Mouse (Mus musculus): ENCODE measurements around the gene Ivns1abp.
A peak's percentile ranks its signal among the peaks of the same experiment; 100 is the strongest.

The Ivns1abp gene

DNA sequence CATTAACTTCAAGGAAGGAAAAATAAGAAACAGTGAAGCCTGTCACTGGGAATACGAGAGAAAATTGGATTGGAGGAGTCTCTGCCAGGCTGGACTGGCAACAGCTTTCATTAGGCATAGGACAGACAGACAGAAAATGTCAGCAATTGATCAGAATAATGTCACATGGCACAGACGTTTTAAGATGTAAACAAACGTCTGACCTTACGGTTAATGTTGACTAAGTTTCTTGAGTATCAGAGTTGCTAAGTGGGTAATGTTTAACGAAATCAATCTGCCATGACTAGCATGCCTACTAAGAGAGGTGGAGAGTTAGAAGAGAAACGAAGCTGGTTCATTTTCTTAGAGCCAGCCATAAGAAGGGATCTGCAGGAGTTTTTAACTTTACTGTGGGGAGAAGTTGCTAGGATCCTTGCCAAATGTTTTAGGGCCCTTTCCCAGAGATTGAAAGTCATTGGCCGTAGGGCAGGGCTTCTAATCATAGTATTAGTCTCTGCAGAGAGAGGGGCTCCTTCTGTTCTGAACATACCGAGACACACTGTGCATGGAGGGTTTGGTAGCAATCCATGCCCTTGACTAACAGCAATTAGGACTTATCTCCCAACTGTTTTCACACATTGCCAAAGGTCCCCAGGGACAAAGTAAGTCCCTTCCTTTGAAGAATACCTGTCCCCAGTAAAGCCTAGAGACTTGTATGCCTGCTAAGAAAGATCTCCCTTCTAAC is 2.8 kb upstream of the Ivns1abp start:
- no peak for DNase-seq (ENCODE audit: low spot score in 2 of 2)

- DNase-seq (ENCODE audit: low spot score in 2 of 2) = no peak
These were observed 2.0 kb upstream of the Ivns1abp start for GRCm38 (mm10) chr1:151342311-151342710.

DNA sequence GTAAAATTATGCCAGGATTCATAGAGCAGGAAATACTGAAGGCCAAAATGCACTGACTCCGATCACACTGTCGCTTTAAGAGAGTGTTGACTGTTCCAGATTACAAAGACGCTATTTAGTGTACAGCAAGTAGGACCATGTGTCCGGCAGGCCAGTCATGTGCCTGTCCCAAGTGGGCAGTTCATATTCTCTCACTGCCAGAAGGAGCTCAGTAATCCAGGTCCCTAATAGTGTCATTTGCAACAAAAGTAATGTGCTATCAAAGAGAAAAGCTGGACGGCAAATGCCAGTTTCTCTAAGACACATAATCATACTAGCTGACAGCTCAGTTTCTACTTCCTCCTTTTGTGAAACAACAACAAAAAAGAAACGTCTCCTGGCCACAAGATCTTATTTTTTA is 1.3 kb upstream of the Ivns1abp start:
- DNase-seq (ENCODE audit: low spot score in 2 of 2) = peak in 1 of 2 experiments; percentile 22

DNA sequence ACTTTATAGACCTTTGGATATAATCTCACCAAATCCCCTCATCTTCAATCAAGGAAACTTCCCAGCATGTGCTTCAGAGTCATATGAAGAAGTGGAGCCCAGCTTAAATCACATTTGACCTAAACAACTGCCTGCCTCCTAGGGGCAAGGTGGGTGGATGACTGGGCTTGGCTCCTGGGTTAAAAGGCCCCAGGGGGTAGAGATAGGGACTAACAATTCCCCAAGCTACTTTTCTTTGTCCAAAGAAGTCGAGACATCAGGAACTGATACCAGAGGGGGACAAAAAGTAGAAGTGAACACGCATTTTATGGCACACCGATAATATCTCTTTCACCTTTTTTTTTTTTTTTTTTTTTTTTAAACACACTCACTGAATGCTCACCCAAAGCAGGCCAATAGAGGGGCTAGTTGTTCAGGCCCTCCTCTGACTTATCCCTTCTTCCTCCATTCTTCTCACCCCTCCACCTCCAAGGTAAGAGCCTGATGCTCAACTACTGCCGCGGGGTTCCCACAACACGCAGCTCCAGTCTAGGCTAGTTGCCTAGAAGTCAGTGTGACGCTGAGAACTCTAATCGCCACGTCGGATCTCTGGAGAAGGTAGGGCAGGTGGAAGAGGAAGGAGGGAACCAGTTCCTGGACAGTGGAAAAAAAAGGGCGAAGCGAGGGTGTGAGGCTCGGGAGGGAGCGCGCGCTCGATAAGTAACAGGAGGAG is 550 bp upstream of the Ivns1abp start:
- DNase-seq (ENCODE audit: low spot score in 2 of 2) = peak; percentile 27 to 51

DNA sequence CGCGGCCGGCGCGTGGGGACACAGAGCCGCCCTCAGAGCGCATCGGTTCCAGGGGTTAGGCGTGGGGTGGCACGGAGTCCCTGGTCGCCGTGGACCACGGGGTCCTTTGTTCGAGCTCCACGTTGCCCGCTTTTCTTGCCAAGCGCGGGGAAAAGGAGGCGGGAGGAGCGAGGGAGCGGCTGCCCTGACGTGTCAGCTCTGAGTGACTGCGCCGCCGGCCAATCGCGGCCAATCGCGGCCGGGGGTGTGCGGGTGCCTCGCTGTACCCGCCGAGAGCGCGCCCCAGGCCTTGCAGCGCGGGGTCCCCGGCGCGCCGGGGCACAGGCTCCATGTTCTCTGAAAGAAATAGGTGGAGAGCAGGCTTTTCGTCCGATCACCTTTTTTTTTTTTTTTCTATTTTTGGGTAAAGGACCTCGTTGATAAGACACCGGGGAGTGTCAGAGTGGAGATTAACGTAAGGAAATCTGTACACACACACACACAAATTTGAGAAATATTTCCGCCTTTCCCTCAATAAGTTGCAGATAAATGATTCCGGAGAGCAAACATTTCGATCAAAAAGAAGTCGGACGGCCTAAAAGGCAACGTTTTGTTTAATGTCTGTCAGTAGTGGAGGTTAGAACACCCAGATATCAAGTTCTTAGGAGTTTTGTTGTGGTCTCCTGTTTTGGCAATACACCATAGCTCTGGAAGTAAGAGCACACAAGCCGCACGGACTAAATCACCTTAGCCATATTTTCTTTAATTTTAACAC is 1.0 kb downstream of the Ivns1abp start:
- DNase-seq (ENCODE audit: low spot score in 2 of 2) = peak; percentile 94 to 95

- DNase-seq (ENCODE audit: low spot score in 2 of 2) = no peak
These were observed 1.6 kb downstream of the Ivns1abp start for GRCm38 (mm10) chr1:151345863-151346195.

DNA sequence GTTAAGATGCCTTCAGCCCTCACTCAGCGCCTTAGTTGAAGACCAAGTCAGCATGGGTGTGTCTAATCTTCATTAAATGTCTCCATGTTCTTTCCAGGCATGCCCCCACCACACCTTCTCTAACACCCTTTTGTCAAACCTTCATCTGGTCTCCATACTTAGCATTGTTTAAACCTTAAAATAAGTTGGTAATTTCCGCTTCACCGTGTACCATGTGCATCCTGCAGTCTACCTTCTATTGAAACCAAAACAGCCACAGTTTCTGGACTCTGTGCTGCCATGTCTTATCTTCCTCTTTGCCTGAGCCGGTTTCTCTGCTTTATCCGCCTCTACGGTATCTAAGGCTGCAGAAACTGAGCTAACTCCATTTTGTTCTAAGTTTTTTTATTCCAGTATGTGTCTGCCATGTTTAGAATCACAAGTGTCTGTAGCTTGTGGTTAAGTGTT is 2.4 kb downstream of the Ivns1abp start:
- peak; percentile 20 to 26 for DNase-seq (ENCODE audit: low spot score in 2 of 2)

DNA sequence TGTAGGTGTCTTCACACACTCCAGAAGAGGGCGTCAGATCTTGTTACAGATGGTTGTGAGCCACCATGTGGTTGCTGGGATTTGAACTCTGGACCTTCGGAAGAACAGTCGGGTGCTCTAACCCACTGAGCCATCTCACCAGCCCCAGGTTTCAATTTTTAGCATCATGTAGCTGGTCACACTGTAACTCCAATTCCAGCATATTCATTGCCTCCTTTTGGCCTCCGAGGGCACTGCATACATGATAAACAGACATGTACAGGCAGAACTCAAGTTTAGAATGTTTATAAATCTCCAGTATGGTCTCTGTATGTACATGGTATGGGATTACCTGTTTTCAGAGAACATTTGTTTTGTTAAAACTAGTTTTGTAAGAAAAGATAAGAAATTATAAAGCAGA is 4.0 kb downstream of the Ivns1abp start:
- peak in 1 of 2 experiments; percentile 33 for DNase-seq (ENCODE audit: low spot score in 2 of 2)

- peak in 1 of 2 experiments; percentile 64 for DNase-seq (ENCODE audit: low spot score in 2 of 2)
These were observed 8.6 kb downstream of the Ivns1abp start for GRCm38 (mm10) chr1:151352911-151353310.

- DNase-seq (ENCODE audit: low spot score in 2 of 2) = no peak
These were observed 11.7 kb downstream of the Ivns1abp start for GRCm38 (mm10) chr1:151355994-151356393.

GRCm38 (mm10) chr1:151359374-151359773 is 15.1 kb downstream of the Ivns1abp start:
- no peak for DNase-seq (ENCODE audit: low spot score in 2 of 2)

GRCm38 (mm10) chr1:151366944-151367605 is 22.8 kb downstream of the Ivns1abp start:
- DNase-seq (ENCODE audit: low spot score in 2 of 2) = no peak

GRCm38 (mm10) chr1:151367721-151368324 is 23.5 kb downstream of the Ivns1abp start:
- no peak for DNase-seq (ENCODE audit: low spot score in 2 of 2)

GRCm38 (mm10) chr1:151368444-151368843 is 24.2 kb downstream of the Ivns1abp start:
- no peak for DNase-seq (ENCODE audit: low spot score in 2 of 2)

DNA sequence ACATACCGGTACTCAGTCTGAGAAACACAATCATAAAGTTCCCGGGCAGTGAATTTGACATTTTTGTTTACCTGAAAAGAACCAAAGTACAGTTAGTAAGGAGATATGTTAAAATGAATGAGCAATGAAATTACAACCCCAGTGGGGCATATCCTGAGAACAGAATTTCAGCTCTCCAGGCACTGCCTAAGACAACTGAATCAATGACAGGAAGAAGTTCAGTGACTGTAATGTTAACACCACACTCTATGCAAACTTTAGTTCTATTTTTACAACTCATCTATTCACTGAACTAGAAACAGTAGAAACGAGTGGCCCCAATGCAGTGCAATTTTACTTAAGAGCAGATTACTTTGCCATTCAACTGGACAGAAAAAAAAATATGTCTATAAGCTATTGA is 26.3 kb downstream of the Ivns1abp start:
- DNase-seq (ENCODE audit: low spot score in 2 of 2) = no peak

DNA sequence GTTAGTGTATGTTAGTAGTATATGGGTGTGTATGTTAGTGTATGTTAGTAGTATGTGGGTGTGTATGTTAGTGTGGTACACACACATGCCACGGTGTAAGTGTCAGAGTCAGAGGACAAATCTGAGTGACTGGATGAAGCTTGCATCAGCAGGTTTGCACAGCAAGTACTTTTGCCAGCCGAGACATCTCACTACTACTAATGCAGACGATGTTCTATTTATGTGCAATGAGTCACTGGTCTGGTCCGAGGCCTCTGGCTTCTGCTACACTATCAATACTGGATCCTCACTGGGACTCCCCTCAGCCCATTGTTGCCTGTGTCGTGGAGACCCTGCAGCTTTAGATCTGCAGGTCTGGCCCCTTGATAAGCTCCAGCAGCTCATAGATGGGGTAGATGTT is 27.3 kb downstream of the Ivns1abp start:
- no peak for DNase-seq (ENCODE audit: low spot score in 2 of 2)

DNA sequence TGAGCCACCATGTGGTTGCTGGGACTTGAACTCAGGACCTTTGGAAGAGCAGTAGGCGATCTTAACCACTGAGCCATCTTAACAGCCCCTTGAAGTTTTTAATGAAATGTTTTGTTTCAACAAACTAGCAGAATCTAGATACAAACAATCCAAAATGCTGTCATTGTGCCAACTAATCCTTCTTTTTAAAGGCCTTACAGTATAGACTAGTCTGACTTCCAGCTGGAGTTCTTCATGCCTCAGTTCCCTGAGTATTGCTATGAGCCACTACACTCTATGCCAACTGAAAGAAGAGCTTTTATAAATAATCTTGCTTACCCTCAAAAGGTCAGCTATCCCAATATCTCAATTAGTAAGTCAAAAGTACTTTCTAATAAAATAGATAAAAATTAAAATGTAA is 28.5 kb downstream of the Ivns1abp start:
- no peak for DNase-seq (ENCODE audit: low spot score in 2 of 2)

- DNase-seq (ENCODE audit: low spot score in 2 of 2) = no peak
These were observed 33.1 kb downstream of the Ivns1abp start for GRCm38 (mm10) chr1:151377353-151377752.

- DNase-seq (ENCODE audit: low spot score in 2 of 2) = peak in 1 of 2 experiments; percentile 41
These were observed 45.8 kb downstream of the Ivns1abp start for GRCm38 (mm10) chr1:151390029-151390428.

DNA sequence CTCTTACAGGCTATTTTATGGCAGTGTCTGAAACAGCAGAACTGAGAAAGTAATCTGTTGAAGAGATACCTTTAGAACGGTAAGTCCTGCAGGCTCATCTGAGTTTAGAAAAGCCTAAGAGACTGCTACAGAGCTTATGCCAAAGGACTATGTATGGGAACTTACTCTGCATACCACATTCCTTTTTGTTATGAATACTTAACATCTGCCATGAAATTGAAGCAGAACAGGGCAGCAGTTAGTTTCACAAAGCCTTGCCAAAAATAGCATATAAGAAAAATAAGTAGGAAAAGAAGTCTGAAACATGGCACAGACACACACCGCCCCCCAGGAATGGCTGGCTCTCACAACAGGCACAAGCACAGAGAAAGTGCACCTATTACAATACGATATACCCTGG is 65.5 kb downstream of the Ivns1abp start:
- no peak for DNase-seq (ENCODE audit: low spot score in 2 of 2)
